Mouse (Mus musculus) myocyte (in vitro differentiated cells): ENCODE measurements at regions not wholly inside any gene's neighbourhood (a gene's known extent, or its start where the extent isn't known, plus 50 kb on each side); places are given as distances from the start of the nearest gene placed in this dataset.

Experiments
- H3K27me3 ChIP-seq: one replicate; pipeline ENCODE4 v1.6.1; 2011; ENCODE audit not compliant: control insufficient read depth, insufficient read depth, insufficient read length
- H3K36me3 ChIP-seq: one replicate; pipeline ENCODE4 v1.6.1; 2011; ENCODE audit not compliant: control insufficient read depth, insufficient read depth
- H3K4me2 ChIP-seq: one replicate; pipeline ENCODE4 v1.6.1; 2011; ENCODE audit warnings: low read depth, control low read depth
- H3K4me3 ChIP-seq: one replicate; pipeline ENCODE4 v1.5.1; 2011; ENCODE audit warnings: mild to moderate bottlenecking, control low read depth, moderate library complexity
- H3K79me2 ChIP-seq: one replicate; pipeline ENCODE4 v1.6.1; 2011; ENCODE audit not compliant: control insufficient read depth, insufficient read depth
- H3ac ChIP-seq: one replicate; pipeline ENCODE4 v1.6.1; 2011; ENCODE audit not compliant: control insufficient read depth, insufficient read length
- CEBPB ChIP-seq: IDR thresholded peaks from 2 replicates; pipeline ENCODE4 v1.6.1; 2011; ENCODE audit warnings: mild to moderate bottlenecking, moderate library complexity; ENCODE audit not compliant: poor library complexity, insufficient read depth, severe bottlenecking
- E2F4 ChIP-seq: IDR thresholded peaks from one replicate; pipeline ENCODE4 v1.6.1; 2011; ENCODE audit warnings: mild to moderate bottlenecking, control low read depth, moderate library complexity; ENCODE audit not compliant: insufficient read depth
- MAX ChIP-seq: IDR thresholded peaks from one replicate; pipeline ENCODE4 v1.6.1; 2011; ENCODE audit warnings: low read depth, mild to moderate bottlenecking, control low read depth
- MYOD1 ChIP-seq, 3 experiments: IDR thresholded peaks; one replicate each; pipeline ENCODE4 v1.6.1; 2011; ENCODE audit warnings: control low read depth in 2 of 3, low read depth in 2 of 3, mild to moderate bottlenecking in 2 of 3, moderate library complexity in 1 of 3; ENCODE audit not compliant: insufficient read length in 2 of 3, control insufficient read depth in 1 of 3
- MYOG ChIP-seq, 3 experiments: IDR thresholded peaks; one replicate each; pipeline ENCODE4 v1.6.1; 2011; ENCODE audit warnings: control low read depth in 2 of 3, low read depth in 2 of 3, mild to moderate bottlenecking in 2 of 3; ENCODE audit not compliant: insufficient read length in 2 of 3, control insufficient read depth in 1 of 3, insufficient read depth in 1 of 3
- POLR2A ChIP-seq: IDR thresholded peaks from one replicate; pipeline ENCODE4 v1.6.1; 2011; ENCODE audit warnings: low read depth, mild to moderate bottlenecking, control low read depth, moderate library complexity; ENCODE audit not compliant: insufficient read length
- POLR2AphosphoS2 ChIP-seq: IDR thresholded peaks from one replicate; pipeline ENCODE4 v1.6.1; 2011; ENCODE audit warnings: low read depth, control low read depth; ENCODE audit not compliant: insufficient read length
- REST ChIP-seq: IDR thresholded peaks from one replicate; pipeline ENCODE4 v1.6.1; 2011; ENCODE audit warnings: mild to moderate bottlenecking, control low read depth, moderate library complexity; ENCODE audit not compliant: insufficient read depth, insufficient read length
- SRF ChIP-seq: IDR thresholded peaks from one replicate; pipeline ENCODE4 v1.6.1; 2011; ENCODE audit warnings: low read depth; ENCODE audit not compliant: control insufficient read depth, insufficient read length
- TCF12 ChIP-seq: IDR thresholded peaks from one replicate; pipeline ENCODE4 v1.6.1; 2011; ENCODE audit warnings: mild to moderate bottlenecking, control low read depth; ENCODE audit not compliant: poor library complexity, insufficient read depth, severe bottlenecking
- TCF3 ChIP-seq: IDR thresholded peaks from one replicate; pipeline ENCODE4 v1.6.1; 2011; ENCODE audit warnings: low read depth, control low read depth; ENCODE audit not compliant: insufficient read length
- USF1 ChIP-seq: IDR thresholded peaks from one replicate; pipeline ENCODE4 v1.6.1; 2011; ENCODE audit warnings: low read depth, mild to moderate bottlenecking, control low read depth, moderate library complexity

- Histone ChIP-seq H3K4me3 (no peak overlapping the region), H3ac (no peak overlapping the region), H3K79me2 (no peaks in the 10 kb centered on the region), H3K36me3 (no peaks in the 10 kb centered on the region), H3K27me3 (no peaks in the 10 kb centered on the region), H3K4me2 (no peak overlapping the region)
- TF ChIP-seq E2F4 = no peak
- TF ChIP-seq CEBPB = no peak
- TF ChIP-seq POLR2AphosphoS2 = no peak
- no peak for TF ChIP-seq MYOG (IDR thresholded peaks at IDR 0.05; ENCODE audit: control insufficient read depth in 1 of 3, insufficient read depth in 1 of 3, insufficient read length in 2 of 3, low read depth in 2 of 3)
- no peak for TF ChIP-seq SRF
- no peak for TF ChIP-seq TCF3
- TF ChIP-seq POLR2A = no peak
- no peak for TF ChIP-seq MAX
- TF ChIP-seq MYOD1 (IDR thresholded peaks at IDR 0.05; ENCODE audit: control insufficient read depth in 1 of 3, insufficient read length in 2 of 3, low read depth in 2 of 3) = no peak
Observed at GRCm38 (mm10) chr3:42897936-42898335, 1155.5 kb downstream of the D3Ertd751e start.

GRCm38 (mm10) chr3:42898934-42899333, 1156.5 kb downstream of the D3Ertd751e start:
- Histone ChIP-seq H3K79me2 (no peaks in the 10 kb centered on the region), H3ac (no peak overlapping the region), H3K27me3 (no peaks in the 10 kb centered on the region), H3K36me3 (no peaks in the 10 kb centered on the region), H3K4me3 (no peak overlapping the region), H3K4me2 (no peak overlapping the region)
- TF ChIP-seq SRF (no peak), MYOD1 (IDR thresholded peaks at IDR 0.05; ENCODE audit: control insufficient read depth in 1 of 3, insufficient read length in 2 of 3, low read depth in 2 of 3) (no peak), MYOG (IDR thresholded peaks at IDR 0.05; ENCODE audit: control insufficient read depth in 1 of 3, insufficient read depth in 1 of 3, insufficient read length in 2 of 3, low read depth in 2 of 3) (no peak), TCF12 (no peak), MAX (no peak), USF1 (no peak), TCF3 (no peak), POLR2A (no peak), CEBPB (no peak), POLR2AphosphoS2 (no peak)

DNA sequence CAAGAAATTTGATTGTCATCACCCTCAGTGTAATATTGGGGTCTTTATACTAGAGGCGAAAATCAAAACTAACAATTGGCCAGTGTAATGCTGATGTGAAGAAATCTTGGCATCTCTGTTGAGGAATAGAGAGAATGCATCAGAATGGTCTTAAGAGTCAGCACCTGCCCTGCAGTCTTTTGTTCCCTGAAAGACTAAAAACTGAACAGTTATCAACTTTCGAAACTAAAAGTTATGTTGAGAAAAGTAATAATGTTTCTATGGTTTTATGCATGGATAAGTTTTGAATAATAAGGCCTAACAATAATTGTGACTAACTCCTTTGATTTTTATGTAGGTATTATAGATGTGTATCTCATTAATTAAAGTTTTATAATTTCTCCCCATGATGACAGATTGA, 1158.6 kb downstream of the D3Ertd751e start:
- no peak overlapping the region for H3K4me3 ChIP-seq
- TF ChIP-seq TCF12 (no peak), CEBPB (no peak), SRF (no peak), MYOG (IDR thresholded peaks at IDR 0.05; ENCODE audit: control insufficient read depth in 1 of 3, insufficient read depth in 1 of 3, insufficient read length in 2 of 3, low read depth in 2 of 3) (no peak), MAX (no peak), TCF3 (no peak), MYOD1 (IDR thresholded peaks at IDR 0.05; ENCODE audit: control insufficient read depth in 1 of 3, insufficient read length in 2 of 3, low read depth in 2 of 3) (no peak), E2F4 (no peak), POLR2A (no peak), REST (no peak), POLR2AphosphoS2 (no peak), USF1 (no peak)
- H3K4me2 ChIP-seq = no peak overlapping the region
- H3K27me3 ChIP-seq = no peaks in the 10 kb centered on the region
- H3K79me2 ChIP-seq = no peaks in the 10 kb centered on the region
- no peak overlapping the region for H3ac ChIP-seq
- H3K36me3 ChIP-seq = no peaks in the 10 kb centered on the region

- Histone ChIP-seq H3K4me3 (no peak overlapping the region), H3ac (no peak overlapping the region), H3K36me3 (no peaks in the 10 kb centered on the region), H3K27me3 (no peaks in the 10 kb centered on the region), H3K4me2 (no peak overlapping the region), H3K79me2 (no peaks in the 10 kb centered on the region)
- TF ChIP-seq POLR2AphosphoS2 = no peak
- TF ChIP-seq TCF12 = no peak
- no peak for TF ChIP-seq USF1
- no peak for TF ChIP-seq E2F4
- no peak for TF ChIP-seq SRF
- no peak for TF ChIP-seq MAX
- no peak for TF ChIP-seq MYOG (IDR thresholded peaks at IDR 0.05; ENCODE audit: control insufficient read depth in 1 of 3, insufficient read depth in 1 of 3, insufficient read length in 2 of 3, low read depth in 2 of 3)
- no peak for TF ChIP-seq POLR2A
- no peak for TF ChIP-seq MYOD1 (IDR thresholded peaks at IDR 0.05; ENCODE audit: control insufficient read depth in 1 of 3, insufficient read length in 2 of 3, low read depth in 2 of 3)
- no peak for TF ChIP-seq REST
- no peak for TF ChIP-seq TCF3
- no peak for TF ChIP-seq CEBPB
Observed at GRCm38 (mm10) chr3:42906246-42906645, 1163.8 kb downstream of the D3Ertd751e start.

GRCm38 (mm10) chr3:42908404-42908803, 1166.0 kb downstream of the D3Ertd751e start:
- no peak overlapping the region for H3K4me3 ChIP-seq
- TF ChIP-seq MYOD1 (IDR thresholded peaks at IDR 0.05; ENCODE audit: control insufficient read depth in 1 of 3, insufficient read length in 2 of 3, low read depth in 2 of 3) (no peak), MAX (no peak), POLR2A (no peak)
- H3K36me3 ChIP-seq = no peaks in the 10 kb centered on the region
- H3K27me3 ChIP-seq = no peaks in the 10 kb centered on the region
- H3K4me2 ChIP-seq = no peak overlapping the region
- H3K79me2 ChIP-seq = no peaks in the 10 kb centered on the region
- H3ac ChIP-seq = no peak overlapping the region
